Mouse (Mus musculus) C2C12 (cell line): ENCODE data around the gene Hbb-y. TPM values are rescaled to one million over a fixed set of nuclear protein-coding genes. Genes with fewer than 3 reads are reported as not detected.

Experiments
- H3K27me3 ChIP-seq: one replicate; pipeline ENCODE4 v1.6.1; 2011; ENCODE audit not compliant: control insufficient read depth, insufficient read depth, insufficient read length
- H3K36me3 ChIP-seq: one replicate; pipeline ENCODE4 v1.6.1; 2011; ENCODE audit not compliant: control insufficient read depth, insufficient read depth
- H3K4me3 ChIP-seq: one replicate; pipeline ENCODE4 v1.5.1; 2011; ENCODE audit warnings: mild to moderate bottlenecking, control low read depth; ENCODE audit not compliant: poor library complexity, insufficient read depth, severe bottlenecking
- H3K79me2 ChIP-seq: one replicate; pipeline ENCODE4 v1.6.1; 2011; ENCODE audit not compliant: control insufficient read depth, insufficient read depth
- H3K79me3 ChIP-seq: one replicate; pipeline ENCODE4 v1.6.1; 2011; ENCODE audit warnings: low read depth, control low read depth
- H3ac ChIP-seq: one replicate; pipeline ENCODE3; 2011; ENCODE audit warnings: low read depth; ENCODE audit not compliant: control insufficient read depth, insufficient read length
- CEBPB ChIP-seq: IDR thresholded peaks from one replicate; pipeline ENCODE4 v1.6.1; 2011; ENCODE audit warnings: low read depth, mild to moderate bottlenecking, control low read depth, moderate library complexity
- CTCF ChIP-seq: IDR thresholded peaks from one replicate; pipeline ENCODE4 v1.5.1; 2011; ENCODE audit not compliant: control insufficient read depth, insufficient read depth, insufficient read length
- FOSL1 ChIP-seq: IDR thresholded peaks from one replicate; pipeline ENCODE4 v1.8.0; 2011; ENCODE audit warnings: mild to moderate bottlenecking, low read length; ENCODE audit not compliant: poor library complexity, insufficient read depth, severe bottlenecking
- MAX ChIP-seq: IDR thresholded peaks from one replicate; pipeline ENCODE4 v1.6.1; 2011; ENCODE audit warnings: mild to moderate bottlenecking, control low read depth
- MYOD1 ChIP-seq: IDR thresholded peaks from one replicate; pipeline ENCODE4 v1.6.1; 2011; ENCODE audit warnings: low read depth; ENCODE audit not compliant: control insufficient read depth, insufficient read length
- MYOG ChIP-seq: IDR thresholded peaks from one replicate; pipeline ENCODE4 v1.6.1; 2011; ENCODE audit not compliant: control insufficient read depth, insufficient read length; ENCODE audit errors: extremely low read depth
- USF1 ChIP-seq: IDR thresholded peaks from one replicate; pipeline ENCODE4 v1.6.1; 2011; ENCODE audit warnings: low read depth, mild to moderate bottlenecking, control low read depth, moderate library complexity
- long read RNA-seq, 2 experiments: library from polyadenylated mRNA; unstranded; transcript quantifications; one replicate each; pipeline ENCODE4 v2.0.0; 2019 to 2020
- polyA plus RNA-seq: library from polyadenylated mRNA; unstranded; fragments of >200 nt; fragmentation: generic; extraction: Trizol; gene quantifications from one replicate; pipeline ENCODE4 v1.2.1, GENCODE M21; 2012; ENCODE audit warnings: missing spikeins

The Hbb-y gene
- polyA plus RNA-seq = not detected
- long read RNA-seq, experiment 1 = 0 reads
- long read RNA-seq, experiment 2 = 0 reads

GRCm38 (mm10) chr7:103853090-103853489 is at the start of gene Hbb-y:
Gene Hbb-y, minus strand, starts transcription at chr7:103853216.
- Histone ChIP-seq H3K4me3 (no peak within 1 kb of the TSS), H3K79me2 (no peaks in the 10 kb centered on the region), H3K36me3 (no peaks in the 10 kb centered on the region), H3ac (no peak within 1 kb of the TSS), H3K27me3 (no peaks in the 10 kb centered on the region), H3K79me3 (no peaks in the 10 kb centered on the region)
- TF ChIP-seq USF1 = no peak

- Histone ChIP-seq H3K4me3 (no peak within 1 kb of the TSS), H3K36me3 (no peaks in the 10 kb centered on the region), H3K79me3 (no peaks in the 10 kb centered on the region), H3K79me2 (no peaks in the 10 kb centered on the region), H3ac (no peak within 1 kb of the TSS), H3K27me3 (no peaks in the 10 kb centered on the region)
- TF ChIP-seq USF1 (no peak), MYOD1 (no peak), FOSL1 (no peak), CEBPB (no peak), MYOG (no peak), CTCF (no peak), MAX (no peak)
Observed at GRCm38 (mm10) chr7:103894385-103894784, 41.4 kb upstream of the Hbb-y start, which contains the start of gene Olfr64. Gene Olfr64, minus strand, starts transcription at chr7:103894485.

GRCm38 (mm10) chr7:103886152-103886551 is 33.1 kb upstream of the Hbb-y start, which contains the start of gene Olfr66:
Gene Olfr66, minus strand, starts transcription at chr7:103886252.
- no peaks in the 10 kb centered on the region for H3K27me3 ChIP-seq
- no peak within 1 kb of the TSS for H3K4me3 ChIP-seq
- TF ChIP-seq FOSL1 (no peak), CEBPB (no peak)
- no peaks in the 10 kb centered on the region for H3K36me3 ChIP-seq
- no peaks in the 10 kb centered on the region for H3K79me3 ChIP-seq
- no peaks in the 10 kb centered on the region for H3K79me2 ChIP-seq
- H3ac ChIP-seq = no peak within 1 kb of the TSS

- Histone ChIP-seq H3K79me2 (no peaks in the 10 kb centered on the region), H3K4me3 (no peak overlapping the region), H3K79me3 (no peaks in the 10 kb centered on the region), H3K36me3 (no peaks in the 10 kb centered on the region), H3K27me3 (no peaks in the 10 kb centered on the region), H3ac (no peak overlapping the region)
- no peak for TF ChIP-seq USF1
- no peak for TF ChIP-seq FOSL1
- no peak for TF ChIP-seq MAX
- no peak for TF ChIP-seq CEBPB
- TF ChIP-seq CTCF = no peak
- no peak for TF ChIP-seq MYOD1
- TF ChIP-seq MYOG = no peak
Observed at GRCm38 (mm10) chr7:103877093-103877492, 24.1 kb upstream of the Hbb-y start.

- H3ac ChIP-seq = no peak overlapping the region
- H3K4me3 ChIP-seq = no peak overlapping the region
- H3K79me2 ChIP-seq = no peaks in the 10 kb centered on the region
- H3K79me3 ChIP-seq = no peaks in the 10 kb centered on the region
- H3K27me3 ChIP-seq = no peaks in the 10 kb centered on the region
- H3K36me3 ChIP-seq = no peaks in the 10 kb centered on the region
- no peak for TF ChIP-seq MYOD1
- no peak for TF ChIP-seq USF1
- no peak for TF ChIP-seq MYOG
- TF ChIP-seq CEBPB = no peak
- no peak for TF ChIP-seq CTCF
- TF ChIP-seq FOSL1 = no peak
- no peak for TF ChIP-seq MAX
Observed at GRCm38 (mm10) chr7:103874451-103874850, 21.4 kb upstream of the Hbb-y start.

- no peak overlapping the region for H3K4me3 ChIP-seq
- H3K79me2 ChIP-seq = no peaks in the 10 kb centered on the region
- no peaks in the 10 kb centered on the region for H3K27me3 ChIP-seq
- H3K79me3 ChIP-seq = no peaks in the 10 kb centered on the region
- H3K36me3 ChIP-seq = no peaks in the 10 kb centered on the region
- TF ChIP-seq MAX (no peak), MYOD1 (no peak), USF1 (no peak), FOSL1 (no peak), CTCF (no peak), MYOG (no peak), CEBPB (no peak)
- no peak overlapping the region for H3ac ChIP-seq
Observed at GRCm38 (mm10) chr7:103873064-103873463, 20.0 kb upstream of the Hbb-y start.
